Mouse (Mus musculus) neural tube, embryonic 13.5 days (tissue): ENCODE results near the gene Trmo. TPM values are rescaled to one million over a fixed set of nuclear protein-coding genes. Genes with fewer than 3 reads are reported as not detected.

Source experiments
- ATAC-seq: fragments of 200-750 bp; cut with Nextera tagmentation; 2 replicates; pipeline ENCODE4 v1.8.0; 2017; ENCODE audit warnings: low read depth, mild to moderate bottlenecking, moderate TSS enrichment, moderate library complexity
- H3K27ac ChIP-seq: fragments of 300-500 bp; sonication (generic); replicated peaks from 2 replicates; pipeline ENCODE4 v1.5.1; 2015; ENCODE audit warnings: moderate library complexity, mild to moderate bottlenecking, inconsistent platforms
- H3K27me3 ChIP-seq: fragments of 300-500 bp; sonication (generic); 2 replicates; pipeline ENCODE4 v1.6.1; 2015; ENCODE audit warnings: mild to moderate bottlenecking, inconsistent platforms
- H3K36me3 ChIP-seq: fragments of 300-500 bp; sonication (generic); 2 replicates; pipeline ENCODE4 v1.6.1; 2015; ENCODE audit warnings: mild to moderate bottlenecking, inconsistent platforms
- H3K4me1 ChIP-seq: fragments of 300-500 bp; sonication (generic); replicated peaks from 2 replicates; pipeline ENCODE4 v1.6.1; 2015; ENCODE audit warnings: inconsistent platforms
- H3K4me2 ChIP-seq: fragments of 300-500 bp; sonication (generic); 2 replicates; pipeline ENCODE4 v1.6.1; 2015; ENCODE audit warnings: inconsistent platforms, mild to moderate bottlenecking, moderate library complexity
- H3K4me3 ChIP-seq: fragments of 300-500 bp; sonication (generic); 2 replicates; pipeline ENCODE4 v1.5.1; 2015; ENCODE audit warnings: mild to moderate bottlenecking, inconsistent platforms
- H3K9ac ChIP-seq: fragments of 300-500 bp; sonication (generic); 2 replicates; pipeline ENCODE4 v1.6.1; 2015; ENCODE audit warnings: moderate library complexity, mild to moderate bottlenecking, inconsistent platforms
- H3K9me3 ChIP-seq: fragments of 300-500 bp; sonication (generic); 2 replicates; pipeline ENCODE4 v1.6.1; 2016; ENCODE audit warnings: inconsistent platforms
- WGBS: fragments of 180-500 bp; shearing (Covaris S2); methylation state at CpG from one replicate; pipeline ENCODE4 v1.1.7; 2015; 5-methylcytosine and 5-hydroxymethylcytosine counted together
- polyA plus RNA-seq: library from polyadenylated mRNA; unstranded; fragments of >200 nt; fragmentation: Nextera tagmentation; extraction: Ambion mirVana; gene quantifications from 2 replicates; pipeline ENCODE4 v1.2.1, GENCODE M21; 2015

Gene Trmo
- polyA plus RNA-seq, result 8.2 and 11.0 TPM in 2 replicates

GRCm38 (mm10) chr4:46389013-46389611 lies at the start of gene Trmo:
Gene Trmo, minus strand, starts transcription at chr4:46389437.
- Histone ChIP-seq H3K4me2 (peak within 1 kb of the TSS; percentile 62), H3K27me3 (no peaks in the 10 kb centered on the region), H3K4me1 (peaks cover 9% of the 10 kb centered on the region), H3K9ac (peak within 1 kb of the TSS; percentile 89), H3K4me3 (peak within 1 kb of the TSS; percentile 64), H3K36me3 (peaks cover 25% of the 10 kb centered on the region), H3K9me3 (no peaks in the 10 kb centered on the region), H3K27ac (peak within 1 kb of the TSS; percentile 93)
- WGBS, result under 1% methylated on average over 56 of the region's 56 CpGs
- peak; percentile 98 for ATAC-seq

DNA sequence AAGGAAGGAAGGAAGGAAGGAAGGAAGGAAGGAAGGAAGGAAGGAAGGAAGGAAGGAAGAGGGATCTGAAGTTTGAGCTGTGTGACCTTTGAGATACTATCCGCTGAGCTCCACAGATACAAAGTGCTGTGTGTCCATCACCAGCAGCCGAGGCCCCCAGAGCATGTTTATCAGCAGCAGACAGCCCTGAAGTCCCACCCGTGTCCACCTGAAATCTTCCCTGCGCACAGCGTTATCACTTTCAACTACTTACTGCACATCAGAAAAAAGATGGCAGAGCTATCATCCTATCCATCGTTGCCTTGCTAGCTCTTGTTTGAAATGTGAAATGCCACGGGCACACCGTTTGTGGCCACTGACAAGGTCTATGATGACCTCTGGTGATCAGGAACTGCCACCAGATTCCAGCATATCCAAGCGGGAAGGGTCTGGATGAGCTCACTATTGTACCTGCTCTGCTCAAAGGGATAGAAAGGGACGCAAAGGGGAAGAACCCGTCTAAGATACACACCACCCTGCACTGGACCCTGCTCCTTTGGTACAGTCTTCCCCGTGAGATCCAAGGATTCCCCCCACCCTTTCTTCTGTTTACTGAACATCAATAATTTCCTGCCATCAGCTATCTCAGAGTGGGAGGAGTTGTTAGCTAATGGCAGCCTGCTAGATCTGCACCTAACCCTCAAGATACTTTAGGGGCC lies 43.3 kb upstream of the Trmo start:
- ATAC-seq, result no peak
- H3K4me2 ChIP-seq, result no peak overlapping the region
- H3K4me1 ChIP-seq, result 0 out of 2 replicates have a peak, but pooled peaks cover 7% of the 10 kb centered on the region

DNA sequence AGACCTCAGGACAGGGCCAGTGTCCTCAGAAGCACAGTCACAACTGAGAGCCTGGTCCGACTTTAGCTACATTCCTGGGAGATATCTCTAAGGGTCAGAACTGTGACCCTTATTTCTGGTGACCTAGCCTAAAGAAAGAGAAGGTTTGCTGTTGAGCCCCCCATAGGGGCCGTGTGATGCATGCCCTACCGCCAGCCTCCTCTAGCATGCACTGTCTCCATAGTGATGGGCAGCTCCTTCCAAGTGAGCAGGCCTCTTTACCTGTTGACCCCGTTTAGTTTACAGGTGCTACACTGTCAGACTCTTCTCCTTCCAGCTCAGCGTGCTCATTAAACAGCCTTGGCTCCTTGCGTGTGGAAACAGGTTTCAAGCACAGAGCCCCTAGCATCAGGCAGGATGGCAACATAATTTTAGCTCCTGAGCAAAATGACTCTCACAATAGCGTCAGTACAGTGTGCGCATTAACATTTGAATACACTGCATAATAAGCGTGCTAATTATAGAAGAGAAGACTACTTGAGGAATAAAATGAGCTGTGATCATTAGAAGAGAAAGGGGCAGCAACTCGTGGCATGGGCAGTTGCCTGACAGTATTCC lies 39.8 kb upstream of the Trmo start:
- Histone ChIP-seq H3K27me3 (no peaks in the 10 kb centered on the region), H3K4me2 (no peak overlapping the region), H3K36me3 (no peaks in the 10 kb centered on the region), H3K9ac (no peak overlapping the region), H3K27ac (no peak overlapping the region), H3K4me3 (no peak overlapping the region), H3K9me3 (no peaks in the 10 kb centered on the region), H3K4me1 (0 out of 2 replicates have a peak, but pooled peaks cover 7% of the 10 kb centered on the region)
- 43% methylated on average over 10 of the region's 10 CpGs for WGBS
- no peak for ATAC-seq

More for the DNA sequence above, 43.3 kb upstream of the Trmo start:
- 87% methylated on average over 12 of the region's 12 CpGs for WGBS
- Histone ChIP-seq H3K9ac (no peak overlapping the region), H3K36me3 (no peaks in the 10 kb centered on the region), H3K27me3 (no peaks in the 10 kb centered on the region), H3K27ac (no peak overlapping the region), H3K9me3 (no peaks in the 10 kb centered on the region), H3K4me3 (no peak overlapping the region)

DNA sequence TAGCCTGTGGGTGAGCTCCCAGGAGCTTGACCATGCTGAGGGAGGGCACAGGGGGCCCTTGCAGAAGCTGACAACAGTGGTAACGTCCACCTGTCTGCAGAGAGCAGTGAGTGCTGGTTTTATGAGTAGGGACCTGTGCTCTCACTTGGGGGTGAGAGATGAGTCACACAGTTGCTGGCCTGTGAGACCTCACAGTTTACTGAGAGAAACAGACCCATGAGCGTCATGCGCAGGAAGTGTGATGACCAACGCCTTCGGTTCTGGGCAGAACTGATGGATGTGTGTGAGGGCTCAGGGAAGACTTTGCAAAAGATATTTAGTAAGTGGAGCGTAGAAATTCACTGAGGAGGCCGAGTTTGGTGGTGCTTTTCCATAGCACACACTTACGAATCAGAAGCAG lies 33.4 kb upstream of the Trmo start:
- Histone ChIP-seq H3K36me3 (no peaks in the 10 kb centered on the region), H3K9ac (no peak overlapping the region), H3K27me3 (no peaks in the 10 kb centered on the region), H3K27ac (no peak overlapping the region), H3K4me3 (no peak overlapping the region), H3K9me3 (no peaks in the 10 kb centered on the region), H3K4me1 (no peaks in the 10 kb centered on the region), H3K4me2 (no peak overlapping the region)
- ATAC-seq, result no peak
- 81% methylated on average over 8 of the region's 8 CpGs for WGBS

- ATAC-seq, result no peak
- Histone ChIP-seq H3K4me2 (no peak overlapping the region), H3K36me3 (no peaks in the 10 kb centered on the region), H3K27ac (no peak overlapping the region), H3K4me3 (no peak overlapping the region), H3K9me3 (no peaks in the 10 kb centered on the region), H3K9ac (no peak overlapping the region), H3K27me3 (no peaks in the 10 kb centered on the region), H3K4me1 (no peaks in the 10 kb centered on the region)
- WGBS, result 91% methylated on average over 9 of the region's 9 CpGs
These were observed 29.6 kb upstream of the Trmo start for GRCm38 (mm10) chr4:46418851-46419250.

DNA sequence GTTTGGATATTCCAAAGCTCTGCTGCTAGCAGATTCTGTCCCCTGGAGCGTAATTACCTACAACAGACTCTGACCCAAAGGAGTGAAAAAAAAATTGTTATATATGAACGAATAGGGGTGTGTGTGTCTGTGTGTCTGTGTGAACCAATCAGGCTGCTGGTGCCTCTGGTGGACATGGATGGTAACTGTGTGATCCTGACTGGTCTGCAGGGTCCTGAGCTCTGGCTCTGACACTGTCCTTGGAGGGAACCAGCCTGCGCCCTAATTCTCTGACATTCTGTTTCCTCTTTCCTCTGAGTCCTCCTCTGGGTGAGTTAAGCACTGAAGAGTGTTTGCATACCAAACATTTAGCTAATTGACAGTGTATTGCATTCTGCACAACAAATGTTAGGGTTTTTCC lies 28.3 kb upstream of the Trmo start:
- Histone ChIP-seq H3K27me3 (no peaks in the 10 kb centered on the region), H3K27ac (no peak overlapping the region), H3K9ac (no peak overlapping the region), H3K9me3 (no peaks in the 10 kb centered on the region), H3K4me1 (no peaks in the 10 kb centered on the region), H3K4me3 (no peak overlapping the region), H3K4me2 (no peak overlapping the region), H3K36me3 (no peaks in the 10 kb centered on the region)
- WGBS, result 76% methylated on average over 3 of the region's 3 CpGs
- no peak for ATAC-seq

- Histone ChIP-seq H3K9me3 (no peaks in the 10 kb centered on the region), H3K36me3 (no peaks in the 10 kb centered on the region), H3K4me1 (no peaks in the 10 kb centered on the region), H3K27me3 (no peaks in the 10 kb centered on the region), H3K4me2 (no peak within 1 kb of the TSS), H3K27ac (no peak within 1 kb of the TSS), H3K4me3 (no peak within 1 kb of the TSS), H3K9ac (no peak within 1 kb of the TSS)
- WGBS, result 85% methylated on average over 7 of the region's 7 CpGs
- ATAC-seq, result no peak
These were observed 24.2 kb upstream of the Trmo start, which contains the start of gene Hemgn for GRCm38 (mm10) chr4:46413406-46413805. Gene Hemgn, minus strand, starts transcription at chr4:46413506.

GRCm38 (mm10) chr4:46412113-46412512 lies 22.9 kb upstream of the Trmo start:
- H3K4me2 ChIP-seq, result no peak overlapping the region
- 76% methylated on average over 1 of the region's 1 CpGs for WGBS
- no peaks in the 10 kb centered on the region for H3K36me3 ChIP-seq
- H3K9ac ChIP-seq, result no peak overlapping the region
- H3K4me3 ChIP-seq, result no peak overlapping the region
- no peaks in the 10 kb centered on the region for H3K27me3 ChIP-seq
- no peaks in the 10 kb centered on the region for H3K4me1 ChIP-seq
- H3K27ac ChIP-seq, result no peak overlapping the region
- no peak for ATAC-seq
- no peaks in the 10 kb centered on the region for H3K9me3 ChIP-seq

DNA sequence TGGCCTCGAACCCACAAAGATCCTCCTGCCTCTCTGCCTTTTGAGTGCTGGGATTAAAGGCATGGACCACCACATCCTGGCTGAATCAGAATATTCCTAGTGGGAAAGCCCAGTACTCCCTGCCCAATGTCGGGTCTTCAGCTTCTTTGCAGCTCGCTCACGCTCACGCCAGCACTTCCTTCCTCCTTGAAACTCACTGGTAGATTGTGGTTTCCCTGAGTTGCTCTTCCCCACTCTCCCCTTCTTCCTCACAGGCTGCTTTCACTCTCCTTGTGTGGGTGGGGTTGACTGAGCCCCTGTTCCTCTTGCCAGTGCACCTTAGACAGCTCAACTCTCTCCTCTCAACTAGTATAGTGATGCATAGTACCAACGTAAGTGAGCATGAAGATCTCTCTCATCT lies 22.3 kb upstream of the Trmo start:
- Histone ChIP-seq H3K9ac (no peak overlapping the region), H3K27ac (no peak overlapping the region), H3K36me3 (no peaks in the 10 kb centered on the region), H3K4me3 (no peak overlapping the region), H3K9me3 (no peaks in the 10 kb centered on the region), H3K4me2 (no peak overlapping the region), H3K4me1 (no peaks in the 10 kb centered on the region), H3K27me3 (no peaks in the 10 kb centered on the region)
- ATAC-seq, result no peak
- WGBS, result 82% methylated on average over 6 of the region's 6 CpGs

DNA sequence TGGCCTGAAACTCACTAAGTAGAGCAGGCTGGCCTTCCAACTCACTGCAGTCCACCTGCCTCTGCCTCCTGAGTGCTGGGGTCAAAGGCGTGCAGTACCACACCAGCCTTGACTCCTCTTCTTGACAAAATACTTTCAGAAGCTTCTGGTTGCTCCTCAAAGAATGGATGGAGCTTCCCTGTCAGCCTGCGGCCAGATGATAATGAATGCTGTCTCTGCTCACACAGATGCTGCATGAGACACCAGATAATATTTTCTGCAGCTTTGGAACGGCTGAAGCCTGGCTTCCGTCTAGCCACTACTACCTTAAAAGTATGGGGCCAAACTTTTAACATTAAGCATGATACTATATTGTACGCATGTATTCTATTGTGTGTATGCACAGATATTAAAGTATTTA lies 21.4 kb upstream of the Trmo start:
- Histone ChIP-seq H3K36me3 (no peaks in the 10 kb centered on the region), H3K4me1 (no peaks in the 10 kb centered on the region), H3K4me3 (no peak overlapping the region), H3K4me2 (no peak overlapping the region), H3K9me3 (no peaks in the 10 kb centered on the region), H3K9ac (no peak overlapping the region), H3K27ac (no peak overlapping the region), H3K27me3 (no peaks in the 10 kb centered on the region)
- no peak for ATAC-seq
- 96% methylated on average over 5 of the region's 5 CpGs for WGBS

GRCm38 (mm10) chr4:46406966-46407703 lies 17.9 kb upstream of the Trmo start:
- Histone ChIP-seq H3K9me3 (no peaks in the 10 kb centered on the region), H3K36me3 (no peaks in the 10 kb centered on the region), H3K4me3 (no peak overlapping the region), H3K4me1 (no peaks in the 10 kb centered on the region), H3K4me2 (no peak overlapping the region), H3K9ac (no peak overlapping the region), H3K27ac (no peak overlapping the region), H3K27me3 (no peaks in the 10 kb centered on the region)
- 86% methylated on average over 8 of the region's 8 CpGs for WGBS
- ATAC-seq, result no peak
